Mouse (Mus musculus): ENCODE results near the gene Efcab9. TPM values are rescaled to one million over a fixed set of nuclear protein-coding genes. Genes with fewer than 3 reads are reported as not detected.

Efcab9 gene
- polyA plus RNA-seq, 1 experiment from 2014 or later = 0.35 TPM

DNA sequence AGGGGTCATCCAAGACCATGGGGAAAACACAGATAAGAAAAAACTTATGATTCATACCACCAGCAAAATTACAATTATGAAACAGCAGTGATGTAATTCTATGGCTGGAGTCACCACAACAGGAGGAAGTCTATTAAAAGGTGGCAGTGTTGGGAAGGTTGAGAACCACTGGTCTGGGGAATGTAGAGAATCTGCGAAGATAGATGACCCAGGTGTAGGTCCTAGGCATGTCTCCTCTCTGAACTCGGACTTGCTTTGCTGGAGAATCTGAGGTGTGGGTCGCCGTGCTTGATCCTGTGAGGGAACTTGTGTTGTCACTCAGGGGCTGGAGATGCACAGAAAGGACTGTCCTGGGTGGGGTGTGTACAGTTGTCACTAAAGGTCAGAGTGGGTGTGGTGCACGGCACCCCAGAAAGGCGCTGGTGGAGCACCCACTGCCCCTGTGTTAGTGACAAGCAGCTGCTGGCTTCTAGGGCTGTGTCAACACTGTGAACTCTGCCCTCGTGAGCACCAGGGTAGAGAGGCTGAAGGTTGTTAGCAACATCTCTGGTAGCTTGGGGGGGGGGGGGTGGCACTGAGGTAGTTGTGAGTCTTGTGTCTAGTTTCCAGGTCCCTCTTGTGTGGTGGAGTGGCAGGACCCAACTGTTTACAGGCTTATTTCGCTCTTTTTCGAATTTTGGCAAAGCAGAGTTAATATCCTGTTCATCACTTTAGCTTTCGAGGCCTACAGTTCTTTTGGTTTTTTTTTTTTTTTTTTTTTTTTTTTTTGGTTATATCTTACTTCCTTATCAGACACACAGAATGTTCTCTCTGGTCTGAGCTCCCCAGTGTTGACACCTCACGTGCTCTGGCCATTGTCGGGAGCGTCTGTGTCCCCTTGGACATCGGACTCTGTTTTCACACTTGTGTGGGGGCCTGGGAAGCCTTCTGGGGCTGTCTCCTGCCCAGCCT is 22.5 kb upstream of the Efcab9 start:
- H3K4me2 ChIP-seq (replicated peaks) = no peak overlapping the region
- peaks cover 31% of the 10 kb centered on the region for H3K4me1 ChIP-seq (replicated peaks)
- H3K9ac ChIP-seq (replicated peaks) = no peak overlapping the region
- H3K9me3 ChIP-seq = no peaks in the 10 kb centered on the region
- no peak overlapping the region for H3K4me3 ChIP-seq (replicated peaks)
- no peaks in the 10 kb centered on the region for H3K36me3 ChIP-seq
- no peak for ATAC-seq
- H3K27me3 ChIP-seq = no peaks in the 10 kb centered on the region
- no peak overlapping the region for H3K27ac ChIP-seq
- WGBS = 93% methylated on average over 14 of the region's 14 CpGs

DNA sequence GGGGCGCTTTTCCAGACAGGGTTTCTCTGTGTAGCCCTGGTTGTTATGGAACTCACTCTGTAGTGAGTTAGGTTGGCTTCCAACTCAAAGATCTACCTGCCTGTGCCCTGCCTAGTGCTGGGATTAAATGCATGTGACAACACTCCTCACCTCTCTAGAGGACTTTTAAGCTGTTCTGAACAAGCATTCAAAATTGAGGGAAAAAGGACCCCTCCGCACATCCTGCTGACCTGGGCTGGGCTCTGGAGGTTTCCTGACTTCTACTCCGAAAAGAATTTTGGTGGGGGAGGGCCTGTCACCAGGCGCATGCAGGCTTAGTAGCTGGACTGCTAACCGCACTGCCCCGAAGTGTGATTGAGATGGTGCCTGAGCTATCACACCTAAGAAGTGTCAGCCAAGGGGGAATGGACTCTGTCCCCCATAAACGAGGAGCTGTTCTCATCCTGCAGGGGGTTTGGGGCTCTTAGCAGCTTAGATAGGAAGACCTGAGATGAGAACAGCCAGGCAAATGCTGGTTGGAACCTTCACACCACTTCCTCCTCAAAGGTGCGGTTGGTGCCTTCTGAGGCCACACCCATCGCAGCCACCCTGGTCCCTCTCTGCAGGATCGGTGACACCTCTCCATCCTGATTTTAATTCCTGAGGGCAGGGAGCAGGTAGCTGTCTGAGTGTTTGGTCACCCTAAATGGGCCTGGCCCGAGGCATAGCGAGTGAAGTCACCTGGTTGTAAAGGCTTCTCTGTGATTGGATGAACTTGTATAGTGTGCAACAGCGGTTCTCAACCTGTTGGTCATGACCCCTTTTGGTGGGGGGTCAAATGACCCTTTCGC is 21.6 kb upstream of the Efcab9 start:
- Histone ChIP-seq H3K9ac (replicated peaks) (no peak overlapping the region), H3K4me1 (replicated peaks) (peaks cover 35% of the 10 kb centered on the region), H3K36me3 (no peaks in the 10 kb centered on the region), H3K9me3 (no peaks in the 10 kb centered on the region), H3K27me3 (no peaks in the 10 kb centered on the region), H3K4me3 (replicated peaks) (no peak overlapping the region), H3K27ac (no peak overlapping the region), H3K4me2 (replicated peaks) (no peak overlapping the region)
- ATAC-seq = no peak
- 80% methylated on average over 14 of the region's 14 CpGs for WGBS

DNA sequence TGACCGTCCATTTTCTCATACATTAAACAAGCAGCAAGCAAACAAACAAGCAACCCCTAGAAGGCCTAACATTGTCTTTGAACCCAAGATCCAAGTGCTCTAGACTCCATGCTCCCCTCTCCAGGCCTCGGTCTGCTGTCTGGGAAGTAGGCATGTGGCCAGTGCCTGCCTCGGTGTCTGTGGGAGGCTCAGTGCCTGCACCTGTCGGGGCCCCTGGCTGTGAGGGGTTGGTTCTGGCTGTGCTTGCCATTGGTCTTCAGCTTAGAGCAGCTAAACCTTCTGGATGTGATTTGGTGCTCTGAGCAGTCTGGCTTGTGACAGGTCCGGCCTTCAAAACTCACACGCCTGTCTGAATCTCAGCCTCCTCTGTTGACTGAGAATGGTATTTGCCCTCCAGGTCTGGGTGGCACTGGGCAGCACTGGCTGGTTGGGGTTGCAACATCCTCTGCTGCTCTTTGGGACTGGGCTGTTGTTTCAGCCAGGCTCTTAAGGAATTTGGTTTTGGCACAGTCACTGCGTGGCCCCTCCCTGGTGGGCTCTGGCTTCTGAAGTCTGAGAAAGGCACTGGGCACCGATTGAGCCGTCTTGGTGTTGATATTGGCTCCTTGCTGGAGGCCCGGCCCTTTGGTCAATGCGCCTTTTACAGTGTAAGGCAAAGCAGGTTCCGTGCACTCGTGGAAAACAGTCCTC is 20.7 kb upstream of the Efcab9 start:
- Histone ChIP-seq H3K4me1 (replicated peaks) (peaks cover 35% of the 10 kb centered on the region), H3K36me3 (no peaks in the 10 kb centered on the region), H3K9ac (replicated peaks) (no peak overlapping the region), H3K4me2 (replicated peaks) (no peak overlapping the region), H3K27me3 (no peaks in the 10 kb centered on the region), H3K27ac (no peak overlapping the region), H3K9me3 (no peaks in the 10 kb centered on the region), H3K4me3 (replicated peaks) (no peak overlapping the region)
- 74% methylated on average over 13 of the region's 13 CpGs for WGBS
- 0 out of 2 replicates have a peak, but pooled peaks have one; percentile 29 for ATAC-seq

DNA sequence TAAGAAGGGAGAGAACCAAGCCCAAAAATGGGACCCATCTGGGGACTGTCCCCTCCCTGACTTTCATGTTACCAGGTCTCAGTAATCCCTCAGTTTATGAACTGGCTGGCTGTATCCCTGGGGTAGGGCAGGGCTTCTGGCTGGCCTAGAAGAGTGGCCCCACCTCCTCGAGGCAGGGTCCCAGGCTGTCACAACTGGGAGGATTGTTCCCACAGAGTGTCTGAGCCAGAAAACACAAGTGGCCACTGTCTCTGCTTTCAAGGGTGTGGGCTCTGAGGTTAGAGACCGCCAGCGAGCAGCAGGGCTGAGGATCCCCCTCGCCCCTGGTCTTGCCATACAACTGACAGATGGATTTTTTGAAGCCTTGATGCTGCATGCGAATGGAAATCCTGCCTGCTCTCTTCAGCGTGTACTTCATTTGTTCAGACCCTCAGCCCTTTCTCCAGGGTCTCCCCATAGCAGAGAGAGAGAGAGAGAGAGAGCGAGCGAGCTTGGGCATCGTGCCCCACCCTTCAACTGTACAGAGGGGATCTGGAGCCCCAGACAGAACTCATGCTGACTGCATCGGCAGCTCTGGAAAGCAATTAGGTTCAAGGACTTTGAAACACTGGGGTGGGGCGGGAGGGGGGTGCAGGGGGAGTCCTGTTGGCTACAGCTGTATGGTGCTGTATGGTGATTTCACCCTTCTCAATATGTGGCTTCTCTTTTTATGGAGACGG is 19.9 kb upstream of the Efcab9 start:
- no peak overlapping the region for H3K4me2 ChIP-seq (replicated peaks)
- H3K27ac ChIP-seq = no peak overlapping the region
- ATAC-seq = peak; percentile 66
- no peaks in the 10 kb centered on the region for H3K27me3 ChIP-seq
- 52% methylated on average over 12 of the region's 12 CpGs for WGBS
- H3K36me3 ChIP-seq = no peaks in the 10 kb centered on the region
- peaks cover 35% of the 10 kb centered on the region for H3K4me1 ChIP-seq (replicated peaks)
- H3K9ac ChIP-seq (replicated peaks) = no peak overlapping the region
- H3K4me3 ChIP-seq (replicated peaks) = no peak overlapping the region
- no peaks in the 10 kb centered on the region for H3K9me3 ChIP-seq

DNA sequence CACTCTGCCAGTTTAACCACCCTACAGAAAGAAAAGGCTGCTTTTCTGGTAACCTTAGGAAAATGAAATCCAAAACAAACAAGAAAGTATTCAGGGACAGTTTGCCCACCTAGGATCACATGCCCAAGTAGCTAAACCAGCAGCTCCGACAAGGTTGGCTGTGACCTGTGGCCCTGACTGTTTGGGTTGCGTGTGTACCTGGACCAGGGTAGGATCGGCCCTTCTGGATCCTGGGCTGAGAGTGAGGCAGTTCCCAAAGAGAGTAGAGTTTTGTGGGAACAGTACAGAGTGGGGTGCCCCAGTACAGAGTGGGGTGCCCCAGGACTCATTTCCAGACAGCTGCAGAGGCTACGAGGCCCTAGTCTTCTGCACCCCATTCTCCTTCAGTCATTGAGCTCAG is 19.2 kb upstream of the Efcab9 start:
- WGBS = 96% methylated on average over 4 of the region's 4 CpGs
- H3K4me3 ChIP-seq (replicated peaks) = no peak overlapping the region
- no peak overlapping the region for H3K9ac ChIP-seq (replicated peaks)
- no peaks in the 10 kb centered on the region for H3K36me3 ChIP-seq
- peaks cover 35% of the 10 kb centered on the region for H3K4me1 ChIP-seq (replicated peaks)
- 0 out of 2 replicates have a peak, but pooled peaks have one; percentile 25 for ATAC-seq
- no peaks in the 10 kb centered on the region for H3K9me3 ChIP-seq
- H3K27me3 ChIP-seq = no peaks in the 10 kb centered on the region
- H3K4me2 ChIP-seq (replicated peaks) = no peak overlapping the region
- H3K27ac ChIP-seq = no peak overlapping the region

DNA sequence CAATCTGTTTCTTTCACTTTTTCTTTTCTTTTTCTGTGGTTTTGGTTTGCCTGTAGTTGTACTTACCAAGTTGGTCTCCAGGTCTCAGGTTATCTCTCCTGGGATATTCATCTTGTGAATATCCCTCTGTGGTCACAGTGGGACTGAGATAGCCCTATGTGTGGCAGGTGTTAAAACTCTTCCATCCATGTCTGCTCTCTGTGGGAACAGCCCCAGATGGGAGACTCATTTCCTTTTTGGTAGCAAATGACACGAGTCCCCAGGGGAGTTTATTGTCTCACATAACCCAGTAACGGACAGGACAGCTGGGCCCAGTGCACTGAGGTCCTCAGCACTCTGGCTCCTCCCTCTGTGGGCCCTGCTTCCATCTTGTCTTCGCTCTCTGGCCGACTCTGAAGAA is 18.2 kb upstream of the Efcab9 start:
- no peak for ATAC-seq
- H3K9me3 ChIP-seq = no peaks in the 10 kb centered on the region
- H3K4me2 ChIP-seq (replicated peaks) = no peak overlapping the region
- H3K27me3 ChIP-seq = no peaks in the 10 kb centered on the region
- WGBS = 53% methylated on average over 4 of the region's 4 CpGs
- peaks cover 39% of the 10 kb centered on the region for H3K4me1 ChIP-seq (replicated peaks)
- no peak overlapping the region for H3K4me3 ChIP-seq (replicated peaks)
- no peaks in the 10 kb centered on the region for H3K36me3 ChIP-seq
- H3K9ac ChIP-seq (replicated peaks) = no peak overlapping the region
- no peak overlapping the region for H3K27ac ChIP-seq

DNA sequence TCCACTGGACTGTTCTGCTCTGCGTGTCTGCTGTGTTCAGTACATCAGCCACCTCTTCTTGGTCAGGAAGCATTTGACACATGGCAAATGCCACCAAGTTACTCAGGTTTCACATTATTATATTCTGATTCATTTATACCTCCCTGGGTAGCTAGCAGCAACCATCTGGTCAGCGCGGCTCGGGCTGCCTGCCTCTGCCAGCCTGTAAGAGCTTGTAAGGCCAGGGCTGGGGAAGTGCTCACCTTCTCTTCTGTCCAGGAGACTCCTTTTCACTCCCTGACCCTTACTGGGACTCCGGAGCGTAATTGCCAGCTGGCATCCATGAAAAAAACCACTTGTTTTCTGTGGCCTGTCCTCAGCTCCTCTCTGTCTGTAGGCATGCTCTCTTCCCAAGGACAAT is 17.4 kb upstream of the Efcab9 start:
- no peak overlapping the region for H3K4me3 ChIP-seq (replicated peaks)
- H3K9ac ChIP-seq (replicated peaks) = no peak overlapping the region
- no peak overlapping the region for H3K4me2 ChIP-seq (replicated peaks)
- H3K4me1 ChIP-seq (replicated peaks) = peaks cover 39% of the 10 kb centered on the region
- no peak overlapping the region for H3K27ac ChIP-seq
- no peaks in the 10 kb centered on the region for H3K27me3 ChIP-seq
- H3K36me3 ChIP-seq = no peaks in the 10 kb centered on the region
- no peaks in the 10 kb centered on the region for H3K9me3 ChIP-seq
- WGBS = 61% methylated on average over 6 of the region's 6 CpGs
- ATAC-seq = no peak

DNA sequence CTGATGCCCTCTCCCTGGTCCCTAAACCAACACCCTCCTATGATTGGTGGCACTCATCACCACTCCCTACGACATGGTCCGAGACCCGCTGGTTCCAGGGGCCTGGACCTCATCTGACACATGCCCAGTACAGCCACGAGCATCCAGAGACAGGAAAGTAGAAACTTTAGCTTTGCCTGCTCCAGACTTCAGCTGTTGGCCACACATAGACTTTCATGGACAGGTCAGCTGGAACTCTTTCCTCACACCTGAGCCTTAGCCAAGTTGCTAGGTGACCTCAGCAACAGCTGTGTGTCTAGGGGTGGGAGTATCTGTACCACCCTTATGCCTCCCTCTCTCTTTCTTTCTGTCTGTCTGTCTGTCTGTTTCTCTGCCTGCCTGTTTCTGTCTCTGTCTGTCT is 16.4 kb upstream of the Efcab9 start:
- peaks cover 38% of the 10 kb centered on the region for H3K4me1 ChIP-seq (replicated peaks)
- ATAC-seq = no peak
- H3K9ac ChIP-seq (replicated peaks) = no peak overlapping the region
- no peak overlapping the region for H3K4me3 ChIP-seq (replicated peaks)
- 90% methylated on average over 4 of the region's 4 CpGs for WGBS
- no peaks in the 10 kb centered on the region for H3K27me3 ChIP-seq
- no peak overlapping the region for H3K4me2 ChIP-seq (replicated peaks)
- H3K9me3 ChIP-seq = no peaks in the 10 kb centered on the region
- H3K36me3 ChIP-seq = no peaks in the 10 kb centered on the region
- no peak overlapping the region for H3K27ac ChIP-seq

DNA sequence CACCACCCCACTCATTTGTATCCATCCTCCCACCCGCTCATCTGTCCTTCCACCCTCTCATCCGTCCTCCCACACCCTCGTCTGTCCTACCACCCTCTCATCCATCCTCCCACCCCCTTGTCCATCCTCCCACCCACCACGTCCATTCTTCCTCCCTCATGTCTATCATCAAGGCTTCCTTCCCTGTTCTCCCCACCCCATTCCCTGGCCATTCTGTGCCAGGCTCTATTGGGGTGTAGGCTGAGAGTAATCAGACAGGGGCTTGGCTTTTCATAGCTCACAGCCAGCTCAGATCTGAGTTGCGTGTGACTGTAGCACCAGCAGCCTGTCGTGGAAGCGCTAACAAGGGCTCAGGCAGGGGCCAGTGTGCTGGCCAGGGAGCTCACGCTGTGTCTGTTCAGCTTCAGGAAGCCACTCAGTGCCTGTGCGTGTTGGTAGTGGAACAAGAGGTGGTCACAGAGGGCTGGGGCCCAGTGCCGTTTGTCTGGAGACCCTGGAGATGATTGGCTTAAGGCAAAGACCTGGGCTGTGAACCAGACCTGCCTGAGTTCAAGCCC is 15.6 kb upstream of the Efcab9 start:
- H3K4me1 ChIP-seq (replicated peaks) = peaks cover 34% of the 10 kb centered on the region
- H3K27ac ChIP-seq = no peak overlapping the region
- H3K4me3 ChIP-seq (replicated peaks) = no peak overlapping the region
- no peaks in the 10 kb centered on the region for H3K9me3 ChIP-seq
- no peaks in the 10 kb centered on the region for H3K36me3 ChIP-seq
- no peaks in the 10 kb centered on the region for H3K27me3 ChIP-seq
- no peak overlapping the region for H3K4me2 ChIP-seq (replicated peaks)
- H3K9ac ChIP-seq (replicated peaks) = no peak overlapping the region
- no peak for ATAC-seq
- 82% methylated on average over 10 of the region's 10 CpGs for WGBS

DNA sequence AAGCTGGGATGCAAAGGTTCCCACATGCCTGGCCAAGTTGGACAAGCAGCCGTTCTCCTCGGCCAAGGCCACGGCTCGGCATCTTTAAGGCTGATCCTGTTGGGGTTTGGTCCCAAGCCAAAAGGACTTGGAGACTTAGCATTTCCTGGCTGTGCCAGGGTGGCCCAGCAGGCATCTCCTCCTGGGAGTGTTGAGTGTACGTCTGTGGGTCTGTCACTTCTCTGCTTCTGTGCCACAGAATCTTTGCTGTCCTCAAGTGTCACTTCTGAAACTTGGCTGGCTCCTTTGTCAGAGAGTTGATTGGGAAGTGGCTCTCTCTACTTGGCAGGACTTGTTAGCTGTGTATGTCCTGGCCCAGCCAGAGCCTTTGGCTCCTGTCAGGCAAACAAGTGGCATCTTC is 14.6 kb upstream of the Efcab9 start:
- Histone ChIP-seq H3K27ac (no peak overlapping the region), H3K4me2 (replicated peaks) (no peak overlapping the region), H3K9ac (replicated peaks) (no peak overlapping the region), H3K9me3 (no peaks in the 10 kb centered on the region), H3K4me1 (replicated peaks) (peaks cover 24% of the 10 kb centered on the region), H3K36me3 (no peaks in the 10 kb centered on the region), H3K4me3 (replicated peaks) (no peak overlapping the region), H3K27me3 (no peaks in the 10 kb centered on the region)
- WGBS = 70% methylated on average over 5 of the region's 5 CpGs
- ATAC-seq = no peak

DNA sequence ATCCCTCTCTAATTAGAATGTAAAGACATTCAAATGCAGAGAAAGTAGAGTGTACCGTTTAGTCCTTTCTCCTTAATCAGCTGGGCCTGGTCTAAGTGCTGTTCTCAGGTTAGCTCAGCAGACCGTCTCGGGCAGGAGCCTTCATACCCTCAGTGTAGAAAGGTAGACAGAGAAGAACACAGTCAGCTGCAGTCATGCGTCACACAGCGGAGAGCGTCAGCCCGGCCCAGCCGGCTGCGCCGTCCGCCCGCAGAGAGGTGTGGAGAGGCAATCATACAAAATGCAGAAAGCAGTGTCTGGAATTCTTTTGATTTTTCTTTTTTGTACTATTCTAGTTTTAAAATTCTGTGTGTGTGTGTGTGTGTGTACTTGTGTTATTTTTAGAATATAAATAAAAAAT is 13.7 kb upstream of the Efcab9 start:
- Histone ChIP-seq H3K4me1 (replicated peaks) (peaks cover 21% of the 10 kb centered on the region), H3K9me3 (no peaks in the 10 kb centered on the region), H3K27ac (no peak overlapping the region), H3K4me3 (replicated peaks) (no peak overlapping the region), H3K27me3 (0 out of 2 replicates have a peak, but pooled peaks cover 3% of the 10 kb centered on the region), H3K9ac (replicated peaks) (no peak overlapping the region), H3K4me2 (replicated peaks) (no peak overlapping the region), H3K36me3 (no peaks in the 10 kb centered on the region)
- 47% methylated on average over 12 of the region's 12 CpGs for WGBS
- 0 out of 2 replicates have a peak, but pooled peaks have one; percentile 49 for ATAC-seq
